Mouse (Mus musculus) testis, adult 2 months (tissue): Measurements from ENCODE around the gene Aip. TPM values are rescaled to one million over a fixed set of nuclear protein-coding genes. Genes with fewer than 3 reads are reported as not detected.

Experiments used
- H3K27ac ChIP-seq: fragments of 200-500 bp; 2 replicates; pipeline ENCODE4 v1.5.1; 2012; ENCODE audit warnings: low read depth, low read length; ENCODE audit not compliant: control insufficient read depth, insufficient read depth
- H3K27me3 ChIP-seq: fragments of 200-500 bp; 2 replicates; pipeline ENCODE4 v1.6.1; 2012; ENCODE audit warnings: mild to moderate bottlenecking, low read length, moderate library complexity; ENCODE audit not compliant: control insufficient read depth, insufficient read depth
- H3K36me3 ChIP-seq: fragments of 200-500 bp; 2 replicates; pipeline ENCODE4 v1.6.1; 2012; ENCODE audit warnings: mild to moderate bottlenecking, low read length; ENCODE audit not compliant: control insufficient read depth, insufficient read depth
- H3K4me1 ChIP-seq: fragments of 200-500 bp; 2 replicates; pipeline ENCODE4 v1.6.1; 2012; ENCODE audit warnings: low read length; ENCODE audit not compliant: control insufficient read depth, insufficient read depth
- H3K4me3 ChIP-seq: fragments of 200-500 bp; 2 replicates; pipeline ENCODE4 v1.5.1; 2012; ENCODE audit warnings: low read depth, mild to moderate bottlenecking, low read length, moderate library complexity, mixed read lengths; ENCODE audit not compliant: control insufficient read depth
- CTCF ChIP-seq: fragments of 200-500 bp; IDR thresholded peaks from 2 replicates; pipeline ENCODE4 v1.5.1; 2012; ENCODE audit warnings: low read depth, mild to moderate bottlenecking, inconsistent platforms, low read length, moderate library complexity; ENCODE audit not compliant: control insufficient read depth, insufficient read depth, insufficient replicate concordance
- POLR2A ChIP-seq: fragments of 200-500 bp; IDR thresholded peaks from 2 replicates; pipeline ENCODE4 v1.6.1; 2012; ENCODE audit warnings: low read depth, mild to moderate bottlenecking, inconsistent platforms, low read length, moderate library complexity; ENCODE audit not compliant: control insufficient read depth
- polyA plus RNA-seq: library from polyadenylated mRNA; depleted of rRNA; stranded (reverse); fragments of >200 nt; gene quantifications from 2 replicates; pipeline ENCODE4 v1.2.3, GENCODE M21; 2012

Aip gene
- polyA plus RNA-seq, 1 experiment, result 21.0 TPM

DNA sequence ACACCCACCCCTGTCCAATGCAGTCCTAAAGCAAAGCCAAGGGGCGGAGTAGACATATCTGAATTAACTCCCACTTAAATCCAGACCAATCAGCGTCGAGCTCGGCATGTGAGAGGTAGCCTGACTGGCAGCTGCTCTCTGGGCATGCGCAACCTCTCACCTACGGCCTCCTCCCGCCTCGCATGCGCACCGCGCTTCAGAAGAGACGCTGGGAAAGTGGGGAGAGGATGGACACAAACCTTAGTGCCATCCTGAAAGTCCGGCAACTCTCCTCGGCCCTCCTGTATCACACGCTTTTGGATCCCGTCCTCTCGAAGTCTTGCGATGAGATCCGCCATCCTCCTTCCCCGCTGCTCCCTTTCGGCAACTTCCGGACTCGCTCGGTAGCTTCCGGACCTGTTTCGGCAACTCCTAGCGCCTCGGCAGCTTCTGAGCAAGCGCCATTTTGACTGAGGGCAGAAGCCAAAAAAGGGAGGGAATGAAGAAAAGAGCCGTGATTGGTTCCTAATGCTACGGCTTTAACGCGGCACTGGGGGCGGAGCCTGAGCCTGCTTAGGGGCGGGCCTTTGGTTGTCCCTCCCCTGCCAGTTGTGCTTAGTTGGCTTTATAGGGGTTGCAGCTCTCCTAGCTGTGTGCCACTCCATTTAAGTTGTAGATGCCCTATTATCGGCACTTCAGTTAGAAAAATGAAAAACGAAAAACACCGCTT is 4.4 kb downstream of the Aip start:
- no peaks in the 10 kb centered on the region for H3K27me3 ChIP-seq
- H3K27ac ChIP-seq, result peak overlapping the region; percentile 96
- no peaks in the 10 kb centered on the region for H3K36me3 ChIP-seq
- peak; percentile 62; the same call in 1 of the 2 replicates for TF ChIP-seq POLR2A
- no peak for TF ChIP-seq CTCF
- H3K4me1 ChIP-seq, result peaks cover 6% of the 10 kb centered on the region
- peak overlapping the region; percentile 96 for H3K4me3 ChIP-seq

DNA sequence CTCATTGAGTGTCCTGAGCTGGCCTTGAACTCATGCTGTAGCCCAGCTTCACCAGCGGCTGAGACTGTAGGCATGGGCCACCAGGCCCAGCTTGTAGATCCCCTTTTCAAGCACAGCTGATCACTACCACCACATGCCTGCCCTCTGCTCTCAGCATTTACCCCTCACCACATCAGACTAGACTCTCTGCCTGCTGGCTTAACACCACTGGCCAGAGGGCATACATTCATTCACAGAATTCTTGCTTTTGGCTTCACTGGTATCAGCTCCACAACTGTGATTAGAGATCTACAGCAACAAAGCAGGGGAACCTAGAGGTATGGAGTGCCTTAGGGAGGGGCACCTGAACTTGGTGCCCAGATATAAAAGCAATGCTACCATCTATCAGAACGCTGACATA is 5.2 kb downstream of the Aip start:
- TF ChIP-seq CTCF (no peak), POLR2A (no peak)
- Histone ChIP-seq H3K4me3 (no peak overlapping the region), H3K4me1 (peaks cover 3% of the 10 kb centered on the region), H3K27me3 (no peaks in the 10 kb centered on the region), H3K36me3 (no peaks in the 10 kb centered on the region), H3K27ac (no peak overlapping the region)

GRCm38 (mm10) chr19:4119716-4120487 is 5.8 kb downstream of the Aip start:
- Histone ChIP-seq H3K4me3 (no peak overlapping the region), H3K27ac (no peak overlapping the region), H3K36me3 (no peaks in the 10 kb centered on the region), H3K27me3 (no peaks in the 10 kb centered on the region), H3K4me1 (no peaks in the 10 kb centered on the region; the same call in none of the 2 replicates)
- TF ChIP-seq POLR2A (no peak), CTCF (no peak)

GRCm38 (mm10) chr19:4118350-4118749 is 7.3 kb downstream of the Aip start:
- H3K4me1 ChIP-seq, result no peaks in the 10 kb centered on the region; the same call in none of the 2 replicates
- no peak overlapping the region for H3K27ac ChIP-seq
- no peak overlapping the region for H3K4me3 ChIP-seq
- no peaks in the 10 kb centered on the region for H3K36me3 ChIP-seq
- no peaks in the 10 kb centered on the region for H3K27me3 ChIP-seq
- TF ChIP-seq POLR2A, result no peak
- TF ChIP-seq CTCF, result no peak

- Histone ChIP-seq H3K4me3 (no peak overlapping the region), H3K36me3 (no peaks in the 10 kb centered on the region), H3K27ac (no peak overlapping the region), H3K4me1 (no peaks in the 10 kb centered on the region; the same call in none of the 2 replicates), H3K27me3 (no peaks in the 10 kb centered on the region)
- TF ChIP-seq CTCF (no peak), POLR2A (no peak)
Observed at GRCm38 (mm10) chr19:4117006-4117405, 8.7 kb downstream of the Aip start.

- no peaks in the 10 kb centered on the region; the same call in none of the 2 replicates for H3K4me1 ChIP-seq
- no peaks in the 10 kb centered on the region for H3K27me3 ChIP-seq
- H3K4me3 ChIP-seq, result no peak overlapping the region
- no peaks in the 10 kb centered on the region for H3K36me3 ChIP-seq
- H3K27ac ChIP-seq, result no peak overlapping the region
- TF ChIP-seq CTCF (no peak), POLR2A (no peak)
Observed at GRCm38 (mm10) chr19:4115816-4116215, 9.8 kb downstream of the Aip start.

- Histone ChIP-seq H3K36me3 (no peaks in the 10 kb centered on the region), H3K27me3 (no peaks in the 10 kb centered on the region), H3K27ac (no peak overlapping the region), H3K4me1 (no peaks in the 10 kb centered on the region), H3K4me3 (no peak overlapping the region)
- no peak for TF ChIP-seq POLR2A
- no peak for TF ChIP-seq CTCF
Observed at GRCm38 (mm10) chr19:4115144-4115543, 10.5 kb downstream of the Aip start.

DNA sequence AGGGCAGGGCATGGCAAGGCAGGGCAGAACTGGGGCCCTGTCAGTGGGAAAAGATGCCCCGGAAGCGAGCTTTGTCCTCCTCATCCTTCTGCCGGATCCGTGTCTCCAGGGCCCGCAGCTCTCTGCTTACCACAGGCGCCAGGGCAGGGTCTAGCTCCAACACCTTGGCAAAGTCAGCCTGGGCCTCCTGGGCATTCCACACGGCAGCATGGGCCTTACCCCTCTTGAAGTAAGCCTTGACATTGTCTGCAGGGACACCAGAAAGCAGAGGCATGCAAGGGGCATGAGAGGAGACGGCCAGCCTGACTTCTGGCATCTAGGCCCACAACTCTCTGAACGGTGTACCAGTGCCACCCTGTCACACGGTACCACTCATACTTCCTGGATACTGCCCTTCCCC is 11.1 kb downstream of the Aip start:
- Histone ChIP-seq H3K36me3 (no peaks in the 10 kb centered on the region), H3K4me1 (no peaks in the 10 kb centered on the region), H3K4me3 (no peak overlapping the region), H3K27me3 (no peaks in the 10 kb centered on the region), H3K27ac (no peak overlapping the region)
- TF ChIP-seq CTCF (no peak), POLR2A (no peak)
